Mouse (Mus musculus) embryonic fibroblast, embryonic 13.5 days (primary cell): ENCODE data around the gene BC005537. TPM values are rescaled to one million over a fixed set of nuclear protein-coding genes. Genes with fewer than 3 reads are reported as not detected.

Experiments used
- H3K27ac ChIP-seq: 2 replicates; pipeline ENCODE4 v1.5.1; 2012; ENCODE audit warnings: low read length, control low read depth, inconsistent platforms; ENCODE audit not compliant: insufficient read depth
- H3K4me1 ChIP-seq: 2 replicates; pipeline ENCODE4 v1.6.1; 2011; ENCODE audit warnings: low read length; ENCODE audit not compliant: control insufficient read depth, insufficient read depth
- H3K4me3 ChIP-seq: 2 replicates; pipeline ENCODE4 v1.5.1; 2011; ENCODE audit warnings: mild to moderate bottlenecking, control low read depth, low read length; ENCODE audit not compliant: insufficient read depth
- CTCF ChIP-seq: IDR thresholded peaks from 2 replicates; pipeline ENCODE4 v1.5.1; 2011; ENCODE audit warnings: mild to moderate bottlenecking, control low read depth, low read length, moderate library complexity, borderline replicate concordance; ENCODE audit not compliant: insufficient read depth
- POLR2A ChIP-seq: IDR thresholded peaks from 2 replicates; pipeline ENCODE4 v1.6.1; 2011; ENCODE audit warnings: low read depth, mild to moderate bottlenecking, control low read depth, low read length, moderate library complexity
- polyA plus RNA-seq: library from polyadenylated mRNA; stranded (reverse); fragments of >200 nt; gene quantifications from 2 replicates; pipeline ENCODE4 v1.2.4, GENCODE M21; 2011; ENCODE audit warnings: low read depth; ENCODE audit not compliant: missing spikeins, insufficient read length

BC005537 gene
- polyA plus RNA-seq, 1 experiment: 165 TPM

GRCm38 (mm10) chr13:24839831-24840230 is 38.4 kb downstream of the BC005537 start:
- TF ChIP-seq CTCF: no peak
- no peak for TF ChIP-seq POLR2A
- Histone ChIP-seq H3K27ac (no peak overlapping the region), H3K4me3 (no peak overlapping the region), H3K4me1 (no peaks in the 10 kb centered on the region)

GRCm38 (mm10) chr13:24841702-24842101 is 40.2 kb downstream of the BC005537 start:
- Histone ChIP-seq H3K4me1 (no peaks in the 10 kb centered on the region), H3K27ac (no peak overlapping the region), H3K4me3 (no peak overlapping the region)
- TF ChIP-seq CTCF (no peak), POLR2A (no peak)

GRCm38 (mm10) chr13:24844983-24845955 is 43.8 kb downstream of the BC005537 start, which contains the start of gene D130043K22Rik:
D130043K22Rik (plus strand) TSS chr13:24845135.
- no peak within 1 kb of the TSS for H3K4me3 ChIP-seq
- H3K4me1 ChIP-seq: no peaks in the 10 kb centered on the region
- TF ChIP-seq CTCF (no peak), POLR2A (no peak)
- H3K27ac ChIP-seq: no peak within 1 kb of the TSS

GRCm38 (mm10) chr13:24849318-24849717 is 47.9 kb downstream of the BC005537 start:
- no peak for TF ChIP-seq CTCF
- TF ChIP-seq POLR2A: no peak
- no peak overlapping the region for H3K4me3 ChIP-seq
- no peak overlapping the region for H3K27ac ChIP-seq
- no peaks in the 10 kb centered on the region for H3K4me1 ChIP-seq

- Histone ChIP-seq H3K4me3 (no peak overlapping the region), H3K27ac (no peak overlapping the region), H3K4me1 (no peaks in the 10 kb centered on the region)
- TF ChIP-seq POLR2A: no peak
- TF ChIP-seq CTCF: no peak
Measured at GRCm38 (mm10) chr13:24851989-24852388, 50.5 kb downstream of the BC005537 start.

DNA sequence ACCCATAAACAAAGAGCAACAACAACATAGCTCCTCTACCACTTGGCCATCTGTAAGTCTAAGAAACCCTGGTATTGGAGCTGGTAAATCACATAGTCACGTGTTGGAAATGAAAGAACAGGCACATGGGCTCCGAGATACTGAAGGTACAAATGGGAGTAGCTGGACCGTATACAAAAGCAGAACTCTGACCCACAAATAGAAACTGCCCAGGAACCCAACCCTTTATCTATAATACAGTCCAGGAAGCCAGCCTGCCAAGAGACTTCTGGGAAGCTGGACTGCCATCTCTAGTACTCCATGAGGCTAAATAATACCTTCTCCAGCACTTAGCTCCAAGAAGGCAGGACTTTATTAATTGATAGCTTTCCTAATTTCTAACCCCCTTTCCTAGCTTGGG is 51.1 kb downstream of the BC005537 start:
- no peak overlapping the region for H3K4me3 ChIP-seq
- no peaks in the 10 kb centered on the region for H3K4me1 ChIP-seq
- TF ChIP-seq CTCF: no peak
- TF ChIP-seq POLR2A: no peak

GRCm38 (mm10) chr13:24859115-24859514 is 57.7 kb downstream of the BC005537 start:
- H3K4me1 ChIP-seq: no peaks in the 10 kb centered on the region
- TF ChIP-seq POLR2A: no peak
- TF ChIP-seq CTCF: no peak
- no peak overlapping the region for H3K27ac ChIP-seq
- H3K4me3 ChIP-seq: no peak overlapping the region

More for the DNA sequence above, 51.1 kb downstream of the BC005537 start:
- H3K27ac ChIP-seq: no peak overlapping the region

DNA sequence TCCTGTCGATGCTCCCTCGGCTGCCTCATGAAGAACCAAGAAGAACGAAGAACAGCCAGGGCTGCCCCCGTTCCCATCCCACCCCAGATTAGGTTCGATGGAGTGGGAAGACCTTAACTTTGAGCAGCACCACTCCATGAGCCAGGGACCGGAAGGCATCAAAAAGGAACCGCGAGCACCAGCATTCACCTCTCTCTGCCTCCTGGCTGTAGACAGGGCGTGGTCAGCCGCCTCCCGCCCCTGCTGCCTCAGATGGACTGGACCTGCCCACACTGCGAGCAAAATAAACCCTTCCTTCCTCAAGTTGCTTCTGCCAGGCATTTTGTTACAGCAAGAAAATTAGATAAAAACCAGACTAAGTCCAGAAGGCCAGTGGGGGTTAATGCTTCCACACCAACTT is 59.6 kb downstream of the BC005537 start:
- H3K4me3 ChIP-seq: no peak overlapping the region
- no peaks in the 10 kb centered on the region for H3K4me1 ChIP-seq
- TF ChIP-seq POLR2A (no peak), CTCF (no peak)
- no peak overlapping the region for H3K27ac ChIP-seq

GRCm38 (mm10) chr13:24862021-24862420 is 60.6 kb downstream of the BC005537 start:
- TF ChIP-seq CTCF: no peak
- Histone ChIP-seq H3K4me3 (no peak overlapping the region), H3K27ac (no peak overlapping the region), H3K4me1 (no peaks in the 10 kb centered on the region)

GRCm38 (mm10) chr13:24862520-24862919 is 61.1 kb downstream of the BC005537 start:
- no peak overlapping the region for H3K27ac ChIP-seq
- H3K4me3 ChIP-seq: no peak overlapping the region
- H3K4me1 ChIP-seq: no peaks in the 10 kb centered on the region
- TF ChIP-seq POLR2A (no peak), CTCF (no peak)

Other genes with a start within 250 kb of the BC005537 start
- gene Ripor2, start 219.5 kb upstream of the BC005537 start, polyA plus RNA-seq: 6.0 and 8.1 TPM in 2 replicates
- not detected in 2 replicates for gene Armh2, start 60.4 kb upstream of the BC005537 start, polyA plus RNA-seq
- 20.9 and 33.8 TPM in 2 replicates for gene Gmnn, start 39.7 kb upstream of the BC005537 start, polyA plus RNA-seq
- 49.0 and 54.7 TPM in 2 replicates for gene Acot13, start 29.9 kb downstream of the BC005537 start, polyA plus RNA-seq
- gene Tdp2, start 30.0 kb downstream of the BC005537 start, polyA plus RNA-seq: 36.3 and 41.3 TPM in 2 replicates
- 0.51 TPM in 1 of 2 replicates, not detected in the other for gene D130043K22Rik, start 43.5 kb downstream of the BC005537 start, polyA plus RNA-seq
- gene Aldh5a1, start 136.0 kb downstream of the BC005537 start, polyA plus RNA-seq: 2.1 and 2.5 TPM in 2 replicates
- 0.45 and 1.1 TPM in 2 replicates for gene Gpld1, start 141.5 kb downstream of the BC005537 start, polyA plus RNA-seq
- gene Mrs2, start 218.7 kb downstream of the BC005537 start, polyA plus RNA-seq: 27.0 and 31.3 TPM in 2 replicates